Mouse (Mus musculus) hindbrain, embryonic 10.5 days (tissue): ENCODE data around the gene Cnep1r1. TPM values are rescaled to one million over a fixed set of nuclear protein-coding genes. Genes with fewer than 3 reads are reported as not detected.

Experiments
- DNase-seq: peaks from one replicate; pipeline ENCODE4 v3.0.0-alpha.2; 2017; ENCODE audit warnings: low spot score
- H3K27ac ChIP-seq: fragments of 300-500 bp; sonication (generic); 2 replicates; pipeline ENCODE4 v1.5.1; 2016; ENCODE audit warnings: mild to moderate bottlenecking, moderate library complexity
- H3K27me3 ChIP-seq: fragments of 300-500 bp; sonication (generic); 2 replicates; pipeline ENCODE4 v1.6.1; 2016; ENCODE audit warnings: mild to moderate bottlenecking; ENCODE audit not compliant: poor library complexity, insufficient read depth, severe bottlenecking
- H3K36me3 ChIP-seq: fragments of 300-500 bp; sonication (generic); 2 replicates; pipeline ENCODE4 v1.6.1; 2016; ENCODE audit warnings: mild to moderate bottlenecking, moderate library complexity
- H3K4me1 ChIP-seq: fragments of 300-500 bp; sonication (generic); replicated peaks from 2 replicates; pipeline ENCODE4 v1.6.1; 2016; ENCODE audit warnings: mild to moderate bottlenecking
- H3K4me3 ChIP-seq: fragments of 300-500 bp; sonication (generic); 2 replicates; pipeline ENCODE4 v1.5.1; 2016; ENCODE audit warnings: mild to moderate bottlenecking, moderate library complexity
- H3K9me3 ChIP-seq: fragments of 300-500 bp; sonication (generic); 2 replicates; pipeline ENCODE4 v1.6.1; 2016; ENCODE audit warnings: mild to moderate bottlenecking, moderate library complexity
- WGBS: fragments of 180-500 bp; shearing (Covaris S2); methylation state at CpG from one replicate; pipeline ENCODE4 v1.1.7; 2016; 5-methylcytosine and 5-hydroxymethylcytosine counted together
- polyA plus RNA-seq: library from polyadenylated mRNA; unstranded; fragments of >200 nt; fragmentation: Nextera tagmentation; extraction: Ambion mirVana; gene quantifications from 2 replicates; pipeline ENCODE4 v1.2.1, GENCODE M21; 2016

The Cnep1r1 gene
- polyA plus RNA-seq = 45.3 and 49.3 TPM in 2 replicates

DNA sequence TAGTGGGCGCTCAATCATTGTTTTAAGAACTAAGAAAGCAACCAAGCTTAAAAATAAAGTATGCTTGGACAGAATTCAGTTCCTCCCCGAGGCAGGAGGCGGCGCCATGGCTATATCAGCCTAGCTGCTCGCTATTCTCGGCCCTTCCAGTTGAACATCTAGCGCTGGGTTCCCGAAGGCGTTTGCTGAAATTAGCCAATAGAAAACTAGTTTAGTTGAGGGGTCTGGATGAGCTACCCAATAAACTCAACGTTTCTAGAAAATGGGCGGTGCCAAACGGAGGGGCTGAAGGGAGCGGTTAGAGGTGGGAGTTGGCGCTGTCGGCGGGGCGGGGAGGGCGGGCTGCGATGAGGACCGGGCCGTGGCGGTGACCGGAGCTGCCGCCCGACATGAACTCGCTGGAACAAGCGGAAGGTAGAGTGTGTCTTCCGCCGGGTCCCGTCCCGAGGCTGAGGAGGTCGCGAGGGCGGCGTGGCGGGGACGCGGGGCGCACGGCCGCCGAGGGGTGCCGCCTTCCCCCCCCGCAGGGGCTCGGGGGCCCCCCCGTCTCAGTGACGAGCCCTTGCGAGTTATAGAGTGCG lies at the start of gene Cnep1r1:
Cnep1r1 (plus strand) TSS at position 314 of the 581 bp plus-strand sequence.
- peaks cover 10% of the 10 kb centered on the region for H3K4me1 ChIP-seq
- DNase-seq = peak; percentile 93
- H3K9me3 ChIP-seq = no peaks in the 10 kb centered on the region
- H3K4me3 ChIP-seq = peak within 1 kb of the TSS; percentile 98
- H3K36me3 ChIP-seq = peaks cover 33% of the 10 kb centered on the region
- peak within 1 kb of the TSS; percentile 96 for H3K27ac ChIP-seq
- WGBS = under 1% methylated on average over 48 of the region's 49 CpGs
- no peaks in the 10 kb centered on the region for H3K27me3 ChIP-seq

DNA sequence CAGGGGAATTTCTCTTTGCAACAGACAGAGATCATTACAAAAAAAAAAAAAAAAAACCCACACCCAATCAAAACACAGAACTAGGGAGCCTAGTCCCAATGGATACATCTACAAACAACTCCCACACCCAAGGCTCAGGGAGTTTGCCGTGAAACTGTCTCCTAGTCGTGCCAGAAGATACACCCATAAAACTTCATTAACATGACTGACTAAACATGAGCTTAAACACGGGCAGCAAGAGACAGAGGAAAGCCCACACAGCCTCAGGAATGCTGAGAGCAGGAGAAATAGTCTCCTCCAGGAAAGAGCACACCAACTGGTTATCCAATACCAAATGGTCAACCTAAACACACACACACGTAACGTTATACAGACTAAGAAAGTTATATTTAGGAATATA lies 36.4 kb upstream of the Cnep1r1 start:
- Histone ChIP-seq H3K36me3 (no peaks in the 10 kb centered on the region), H3K4me1 (no peaks in the 10 kb centered on the region), H3K27me3 (no peaks in the 10 kb centered on the region), H3K4me3 (no peak overlapping the region), H3K9me3 (no peaks in the 10 kb centered on the region), H3K27ac (no peak overlapping the region)
- no peak for DNase-seq
- 82% methylated on average over 5 of the region's 5 CpGs for WGBS

DNA sequence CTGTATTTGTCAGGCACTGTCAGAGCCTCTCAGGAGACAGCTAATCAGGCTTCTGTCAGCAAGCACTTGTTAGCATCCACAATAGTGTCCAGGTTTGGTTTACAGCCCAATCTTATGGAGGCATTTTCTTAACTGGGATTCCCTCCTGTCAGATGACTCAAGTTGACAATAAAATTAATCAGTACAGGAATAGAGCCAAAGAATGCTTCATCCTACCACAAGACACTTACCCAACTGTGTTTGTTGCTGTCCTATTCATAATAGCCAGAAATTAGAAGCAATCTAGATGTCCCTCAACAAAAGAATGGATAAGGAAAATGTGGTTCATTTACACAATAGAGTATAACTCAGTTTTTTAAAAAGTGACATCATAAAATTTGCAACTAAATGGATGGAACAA lies 30.6 kb upstream of the Cnep1r1 start:
- Histone ChIP-seq H3K9me3 (no peaks in the 10 kb centered on the region), H3K36me3 (no peaks in the 10 kb centered on the region), H3K27me3 (no peaks in the 10 kb centered on the region), H3K4me3 (no peak overlapping the region), H3K27ac (no peak overlapping the region), H3K4me1 (no peaks in the 10 kb centered on the region)
- DNase-seq = no peak

DNA sequence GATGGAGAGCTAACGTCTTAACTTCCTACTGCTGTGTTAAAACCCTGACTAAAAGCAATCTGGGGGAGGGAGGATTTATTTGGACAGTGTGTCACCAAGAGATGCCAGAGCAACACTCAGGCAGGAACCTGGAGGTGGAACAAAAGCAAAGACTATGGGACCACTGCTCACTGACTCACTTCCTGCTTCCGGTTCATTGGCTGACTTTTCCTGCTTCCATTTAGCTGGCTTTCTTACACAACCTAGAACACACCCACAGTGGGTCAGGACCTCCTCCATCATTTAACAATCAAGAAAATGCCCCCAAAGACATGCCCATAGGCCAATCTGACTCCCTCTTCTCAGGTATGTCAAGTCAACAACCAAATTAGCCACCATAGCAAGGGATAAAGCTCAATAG lies 26.9 kb upstream of the Cnep1r1 start:
- WGBS = 89% methylated on average over 2 of the region's 2 CpGs
- Histone ChIP-seq H3K27ac (no peak overlapping the region), H3K27me3 (no peaks in the 10 kb centered on the region), H3K4me1 (no peaks in the 10 kb centered on the region), H3K36me3 (no peaks in the 10 kb centered on the region), H3K4me3 (no peak overlapping the region), H3K9me3 (no peaks in the 10 kb centered on the region)
- no peak for DNase-seq

DNA sequence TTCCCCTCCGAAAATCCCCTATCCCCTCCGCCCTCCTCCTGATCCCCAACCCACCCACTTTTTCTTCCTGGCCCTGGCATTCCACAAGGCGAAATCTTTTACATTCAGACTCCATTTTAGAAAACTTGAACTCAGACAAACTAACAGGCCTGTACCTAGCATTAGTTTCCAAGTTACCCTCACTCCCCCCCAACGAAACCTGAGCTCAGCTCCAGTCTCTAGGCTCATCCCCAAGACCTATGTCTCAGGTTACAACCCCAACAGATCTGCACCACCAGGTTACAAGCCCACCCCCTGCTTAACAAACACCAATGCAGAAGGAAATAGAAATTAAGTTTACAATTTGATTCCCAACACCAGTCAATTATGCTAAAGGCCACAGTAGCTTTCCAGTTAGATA lies 25.2 kb upstream of the Cnep1r1 start:
- no peaks in the 10 kb centered on the region for H3K27me3 ChIP-seq
- no peaks in the 10 kb centered on the region for H3K4me1 ChIP-seq
- WGBS = 67% methylated on average over 4 of the region's 4 CpGs
- peak; percentile 7 for DNase-seq
- no peaks in the 10 kb centered on the region for H3K9me3 ChIP-seq
- H3K36me3 ChIP-seq = no peaks in the 10 kb centered on the region
- no peak overlapping the region for H3K4me3 ChIP-seq
- no peak overlapping the region for H3K27ac ChIP-seq

DNA sequence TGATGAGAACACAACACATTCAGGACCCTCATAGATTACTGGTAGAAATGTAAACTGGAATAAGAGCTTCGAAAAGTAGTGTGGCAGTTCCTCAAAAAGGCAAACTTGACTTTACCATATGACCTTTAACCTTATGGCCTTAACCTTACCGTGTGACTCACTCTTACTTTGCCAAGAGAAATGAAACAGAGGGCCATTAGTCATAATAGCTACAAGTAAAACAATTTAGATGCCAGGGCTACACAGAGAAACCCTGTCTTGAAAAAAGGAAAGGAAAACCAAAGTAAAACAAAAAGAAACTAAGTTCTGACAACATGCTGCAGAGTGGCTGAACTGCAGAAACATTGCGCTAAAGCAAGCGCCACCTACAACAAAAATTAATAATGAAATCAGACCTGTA lies 19.7 kb upstream of the Cnep1r1 start:
- no peaks in the 10 kb centered on the region for H3K4me1 ChIP-seq
- DNase-seq = no peak
- WGBS = 83% methylated on average over 4 of the region's 4 CpGs

DNA sequence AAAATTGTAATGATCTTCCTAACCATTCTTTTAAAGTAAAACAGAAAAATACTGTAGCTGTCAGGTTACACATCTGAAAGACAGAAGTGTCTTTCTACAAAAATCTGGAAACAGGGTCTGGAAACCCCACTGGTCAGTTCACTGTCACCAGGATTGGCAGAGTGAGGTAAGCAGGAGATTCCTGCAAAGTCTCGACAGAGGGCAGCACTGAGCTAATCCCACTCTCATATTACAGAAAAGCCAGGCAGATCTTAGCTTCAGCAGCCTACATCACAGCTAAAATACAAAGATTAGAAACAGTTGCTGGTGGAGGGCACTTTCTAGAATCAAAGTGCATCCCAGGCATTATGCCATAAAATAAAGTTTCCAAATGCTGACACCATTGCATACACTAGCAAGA lies 19.0 kb upstream of the Cnep1r1 start:
- no peaks in the 10 kb centered on the region for H3K27me3 ChIP-seq
- no peak overlapping the region for H3K4me3 ChIP-seq
- DNase-seq = peak; percentile 58
- H3K27ac ChIP-seq = no peak overlapping the region
- H3K36me3 ChIP-seq = no peaks in the 10 kb centered on the region
- no peaks in the 10 kb centered on the region for H3K9me3 ChIP-seq
- 2% methylated on average over 1 of the region's 1 CpGs for WGBS
- no peaks in the 10 kb centered on the region for H3K4me1 ChIP-seq

More for the DNA sequence above, 19.7 kb upstream of the Cnep1r1 start:
- Histone ChIP-seq H3K36me3 (no peaks in the 10 kb centered on the region), H3K27me3 (no peaks in the 10 kb centered on the region), H3K9me3 (no peaks in the 10 kb centered on the region), H3K27ac (no peak overlapping the region), H3K4me3 (no peak overlapping the region)

DNA sequence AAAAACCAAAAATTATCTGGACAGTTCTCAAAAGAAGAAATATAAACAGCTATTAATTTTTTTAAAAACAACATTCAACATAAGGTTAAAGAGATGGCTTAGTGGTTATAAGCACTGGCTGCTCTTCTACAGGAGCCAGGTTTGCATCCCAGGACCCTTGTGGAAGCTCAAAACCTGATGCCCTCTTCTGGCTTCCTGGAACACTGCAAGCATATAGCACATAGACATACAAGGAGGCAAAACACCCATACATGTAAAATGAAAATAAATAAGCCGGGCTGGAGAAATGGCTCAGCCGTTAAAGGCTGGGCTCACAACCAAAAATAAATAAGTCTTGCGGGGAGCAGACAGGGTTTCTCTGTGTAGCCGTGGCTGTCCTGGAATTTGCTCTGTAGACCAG lies 9.3 kb upstream of the Cnep1r1 start:
- Histone ChIP-seq H3K4me1 (no peaks in the 10 kb centered on the region), H3K36me3 (no peaks in the 10 kb centered on the region), H3K27ac (no peak overlapping the region), H3K4me3 (no peak overlapping the region), H3K27me3 (no peaks in the 10 kb centered on the region), H3K9me3 (no peaks in the 10 kb centered on the region)
- WGBS = 92% methylated on average over 4 of the region's 4 CpGs
- no peak for DNase-seq

DNA sequence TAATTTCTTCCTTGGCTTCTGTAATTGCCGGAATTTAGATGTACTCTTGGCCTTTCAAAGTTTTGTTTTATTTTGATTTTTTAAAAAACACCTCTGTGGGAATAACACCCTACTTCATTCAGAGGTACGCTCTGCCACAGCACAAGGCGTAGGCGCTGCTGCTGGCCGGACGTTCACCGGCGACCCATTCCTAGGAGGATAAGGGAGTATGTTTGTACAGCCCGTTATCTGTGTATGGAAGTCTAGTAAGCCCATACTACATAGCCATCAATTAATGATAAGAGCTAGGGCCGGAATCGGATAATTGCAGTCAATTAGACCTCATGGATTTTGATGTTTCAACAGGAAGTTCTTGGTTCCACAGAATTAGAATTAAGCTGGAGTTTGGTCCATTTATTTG lies 507 bp downstream of the Cnep1r1 start:
- no peaks in the 10 kb centered on the region for H3K9me3 ChIP-seq
- H3K36me3 ChIP-seq = peaks cover 37% of the 10 kb centered on the region
- H3K4me1 ChIP-seq = peaks cover 10% of the 10 kb centered on the region
- 2% methylated on average over 11 of the region's 11 CpGs for WGBS
- peak overlapping the region; percentile 96 for H3K27ac ChIP-seq
- no peak for DNase-seq
- no peaks in the 10 kb centered on the region for H3K27me3 ChIP-seq
- H3K4me3 ChIP-seq = peak overlapping the region; percentile 98

DNA sequence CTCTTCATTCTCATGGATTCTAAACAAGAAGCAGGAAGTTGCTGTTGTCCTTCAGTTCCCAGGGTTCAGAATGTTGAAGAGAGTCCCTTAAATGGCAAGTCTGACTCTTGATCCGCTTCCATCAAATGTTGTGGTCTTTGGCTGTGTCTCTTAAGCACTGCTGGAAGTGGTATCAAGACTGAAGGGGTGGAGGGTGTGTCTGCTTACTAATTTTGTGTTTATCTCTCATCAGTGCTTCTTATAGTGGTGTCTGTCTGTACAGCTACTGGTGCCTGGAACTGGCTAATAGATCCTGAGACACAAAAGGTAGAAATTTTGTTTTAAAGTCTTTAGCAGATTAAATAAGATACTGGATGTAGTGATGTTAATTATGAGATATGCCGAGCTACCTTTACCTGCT lies 6.3 kb downstream of the Cnep1r1 start:
- Histone ChIP-seq H3K27me3 (no peaks in the 10 kb centered on the region), H3K4me3 (no peak overlapping the region), H3K4me1 (0 out of 2 replicates have a peak, but pooled peaks cover 3% of the 10 kb centered on the region), H3K36me3 (peaks cover 92% of the 10 kb centered on the region), H3K9me3 (no peaks in the 10 kb centered on the region), H3K27ac (no peak overlapping the region)
- WGBS = 94% methylated on average over 2 of the region's 2 CpGs
- no peak for DNase-seq

DNA sequence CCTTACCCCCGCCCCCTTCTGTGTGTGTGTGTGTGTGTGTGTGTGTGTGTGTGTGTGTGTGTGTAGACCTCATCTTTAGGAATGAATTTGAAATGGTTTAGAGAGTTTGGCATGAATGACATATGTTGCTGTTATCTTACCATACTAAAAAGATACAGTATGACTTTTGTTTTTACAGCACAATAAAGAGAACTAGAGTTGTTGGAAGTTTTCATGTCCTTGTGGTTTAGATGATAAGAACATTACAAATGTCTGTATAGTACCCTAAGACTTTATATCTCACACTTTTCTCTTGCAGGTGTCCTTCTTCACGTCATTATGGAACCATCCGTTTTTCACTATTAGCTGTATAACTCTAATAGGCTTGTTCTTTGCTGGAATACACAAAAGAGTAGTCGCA lies 10.8 kb downstream of the Cnep1r1 start:
- no peaks in the 10 kb centered on the region for H3K9me3 ChIP-seq
- peaks cover 96% of the 10 kb centered on the region for H3K36me3 ChIP-seq
- no peaks in the 10 kb centered on the region for H3K4me1 ChIP-seq
- 96% methylated on average over 4 of the region's 4 CpGs for WGBS
- DNase-seq = no peak
- no peak overlapping the region for H3K27ac ChIP-seq
- H3K4me3 ChIP-seq = no peak overlapping the region
- no peaks in the 10 kb centered on the region for H3K27me3 ChIP-seq

DNA sequence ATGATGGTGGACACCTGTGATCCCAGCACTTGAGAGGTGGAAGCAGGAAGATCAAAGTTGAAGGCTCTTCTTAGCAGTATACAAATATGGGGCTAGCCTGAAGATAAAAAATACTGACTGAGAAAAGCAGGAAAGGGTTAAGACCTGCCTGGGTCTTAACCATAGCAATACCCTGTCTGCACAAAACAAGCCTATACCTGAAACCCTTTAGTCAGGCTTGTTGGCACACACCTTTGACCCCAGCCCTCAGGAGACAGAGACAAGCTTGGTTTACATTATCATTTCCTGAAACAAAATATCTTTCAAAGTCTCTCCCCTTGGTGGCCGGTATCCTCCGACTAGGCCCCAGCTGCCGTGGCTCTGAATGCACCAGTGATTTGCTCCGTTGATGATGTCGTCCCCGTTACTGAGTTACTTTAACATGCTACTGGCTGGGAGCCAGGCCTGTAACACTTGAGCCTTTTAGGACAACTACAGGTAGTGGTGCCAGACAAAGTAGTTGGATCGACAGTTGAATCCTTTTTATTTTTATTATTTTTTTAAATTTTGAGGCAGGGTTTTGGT lies 12.3 kb downstream of the Cnep1r1 start:
- Histone ChIP-seq H3K4me3 (no peak overlapping the region), H3K27ac (no peak overlapping the region), H3K27me3 (no peaks in the 10 kb centered on the region), H3K4me1 (no peaks in the 10 kb centered on the region), H3K9me3 (no peaks in the 10 kb centered on the region), H3K36me3 (peaks cover 95% of the 10 kb centered on the region)
- WGBS = 69% methylated on average over 7 of the region's 7 CpGs
- no peak for DNase-seq

DNA sequence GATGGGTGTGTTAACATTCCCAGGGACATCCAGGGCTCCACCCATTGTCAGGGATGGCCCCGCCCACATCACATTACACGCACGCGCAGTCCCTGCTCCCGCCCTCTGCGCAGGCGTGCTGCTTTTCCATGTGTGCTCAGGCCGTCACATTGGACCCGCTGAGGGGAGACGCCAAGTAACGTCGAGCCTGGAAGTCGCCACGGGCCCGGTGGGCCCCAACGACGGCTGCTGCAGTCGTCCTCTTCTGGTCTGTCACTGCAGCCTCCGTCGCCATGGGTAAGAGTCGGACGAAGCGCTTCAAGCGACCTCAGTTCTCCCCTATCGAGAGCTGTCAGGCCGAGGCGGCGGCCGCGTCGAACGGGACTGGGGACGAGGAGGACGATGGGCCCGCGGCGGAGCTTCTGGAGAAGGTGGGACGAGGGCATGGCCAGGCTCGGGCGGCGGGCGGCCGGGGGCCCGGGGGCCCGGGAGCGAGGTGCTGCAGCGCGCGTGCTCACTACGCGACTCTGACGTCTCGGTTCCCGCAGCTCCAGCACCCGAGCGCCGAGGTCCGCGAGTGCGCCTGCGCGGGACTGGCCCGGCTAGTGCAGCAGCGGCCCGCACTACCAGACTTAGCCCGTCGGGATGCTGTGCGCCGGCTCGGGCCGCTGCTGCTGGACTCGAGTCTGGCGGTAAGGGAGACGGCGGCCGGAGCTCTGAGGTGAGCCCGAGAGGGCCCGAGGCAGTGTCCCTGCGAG lies 19.3 kb downstream of the Cnep1r1 start, which contains the start of gene Heatr3:
Heatr3 (plus strand) TSS at position 108 of the 737 bp plus-strand sequence.
- peak; percentile 96 for DNase-seq
- Histone ChIP-seq H3K36me3 (peaks cover 74% of the 10 kb centered on the region), H3K4me3 (peak within 1 kb of the TSS; percentile 89), H3K4me1 (peaks cover 18% of the 10 kb centered on the region), H3K9me3 (no peaks in the 10 kb centered on the region), H3K27me3 (no peaks in the 10 kb centered on the region), H3K27ac (peak within 1 kb of the TSS; percentile 90)
- under 1% methylated on average over 79 of the region's 79 CpGs for WGBS
